Mouse (Mus musculus): ENCODE measurements around the gene Mpzl2.

DNA sequence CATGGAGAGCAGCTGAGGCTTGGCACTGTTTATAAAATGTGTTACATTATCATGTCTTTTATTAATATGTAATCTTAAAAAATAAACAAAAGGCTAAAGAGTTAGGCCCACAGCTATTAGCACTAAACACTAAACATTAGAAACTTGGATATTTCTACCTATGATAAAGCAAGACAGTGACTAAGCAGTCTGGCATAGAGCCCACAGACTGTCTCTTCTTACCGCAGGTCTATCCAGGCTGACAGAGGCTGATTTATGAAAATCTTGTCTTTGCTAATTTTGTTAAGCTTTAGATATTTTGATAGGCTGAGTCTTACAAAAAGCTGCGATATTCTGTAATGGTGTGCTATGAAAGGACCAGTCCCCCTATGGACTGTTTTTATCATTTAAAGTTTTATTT lies 46.3 kb upstream of the Mpzl2 start:
- TF ChIP-seq POLR2A (IDR thresholded peaks at IDR 0.05; ENCODE audit: insufficient read depth, low read depth, low read length) (no peak), CTCF (IDR thresholded peaks at IDR 0.05; ENCODE audit: insufficient read depth, low read depth, low read length) (no peak)

Data from olfactory bulb, adult 2 months (tissue).